Mouse (Mus musculus) embryonic facial prominence, embryonic 13.5 days (tissue): ENCODE measurements around the gene Mphosph9. TPM values are rescaled to one million over a fixed set of nuclear protein-coding genes. Genes with fewer than 3 reads are reported as not detected.
"Not testable (repeated sequence)": the region's sequence is repeated elsewhere in the genome, so short reads cannot be mapped to it uniquely, and the experiment has no call there.

ENCODE experiments used
- ATAC-seq: fragments of 200-750 bp; cut with Nextera tagmentation; 2 replicates; pipeline ENCODE4 v1.8.0; 2017; ENCODE audit warnings: low read depth; ENCODE audit not compliant: insufficient number of reproducible peaks, insufficient read depth, low FRiP score, low TSS enrichment
- H3K27ac ChIP-seq: fragments of 300-500 bp; sonication (generic); 2 replicates; pipeline ENCODE4 v1.5.1; 2015; ENCODE audit warnings: moderate library complexity, mild to moderate bottlenecking, inconsistent platforms
- H3K27me3 ChIP-seq: fragments of 300-500 bp; sonication (generic); 2 replicates; pipeline ENCODE4 v1.6.1; 2015; ENCODE audit warnings: mild to moderate bottlenecking, inconsistent platforms
- H3K36me3 ChIP-seq: fragments of 300-500 bp; sonication (generic); 2 replicates; pipeline ENCODE4 v1.6.1; 2015; ENCODE audit warnings: mild to moderate bottlenecking, inconsistent platforms
- H3K4me1 ChIP-seq: fragments of 300-500 bp; sonication (generic); 2 replicates; pipeline ENCODE4 v1.6.1; 2015; ENCODE audit warnings: inconsistent platforms
- H3K4me2 ChIP-seq: fragments of 300-500 bp; sonication (generic); 2 replicates; pipeline ENCODE4 v1.6.1; 2015; ENCODE audit warnings: moderate library complexity, mild to moderate bottlenecking, inconsistent platforms
- H3K4me3 ChIP-seq: fragments of 300-500 bp; sonication (generic); 2 replicates; pipeline ENCODE4 v1.5.1; 2015; ENCODE audit warnings: mild to moderate bottlenecking, inconsistent platforms
- H3K9ac ChIP-seq: fragments of 300-500 bp; sonication (generic); 2 replicates; pipeline ENCODE4 v1.6.1; 2015; ENCODE audit warnings: mild to moderate bottlenecking, inconsistent platforms
- H3K9me3 ChIP-seq: fragments of 300-500 bp; sonication (generic); 2 replicates; pipeline ENCODE4 v1.6.1; 2016; ENCODE audit warnings: inconsistent platforms
- WGBS: fragments of 180-500 bp; shearing (Covaris S2); methylation state at CpG from one replicate; pipeline ENCODE4 v1.1.7; 2015; ENCODE audit warnings: mixed read lengths; 5-methylcytosine and 5-hydroxymethylcytosine counted together
- polyA plus RNA-seq: library from polyadenylated mRNA; unstranded; fragments of >200 nt; fragmentation: Nextera tagmentation; extraction: Ambion mirVana; gene quantifications from 2 replicates; pipeline ENCODE4 v1.2.1, GENCODE M21; 2015

Gene Mphosph9
- polyA plus RNA-seq, 1 experiment from 2014 or later = 14.0 TPM

DNA sequence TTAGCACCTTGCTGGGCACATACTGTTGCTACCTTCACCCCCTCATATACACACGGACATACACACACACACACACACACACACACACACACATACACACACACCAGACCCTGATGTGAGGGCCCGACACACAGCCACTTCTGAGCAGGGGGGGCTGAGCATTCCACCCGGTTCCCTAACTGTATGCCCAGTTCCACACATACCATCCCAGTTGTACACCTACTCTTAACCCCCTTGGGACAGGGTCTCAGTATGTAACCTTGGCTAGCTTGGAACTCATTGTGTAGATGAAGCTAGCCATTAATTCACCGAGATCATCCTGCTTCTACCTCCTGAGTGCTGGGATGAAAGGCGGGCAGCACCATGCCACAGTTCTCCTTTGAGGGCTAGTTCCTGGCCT lies 107.2 kb downstream of the Mphosph9 start:
- Histone ChIP-seq H3K9ac (no peak overlapping the region), H3K4me1 (peaks cover 31% of the 10 kb centered on the region), H3K4me2 (no peak overlapping the region), H3K4me3 (no peak overlapping the region), H3K27ac (no peak overlapping the region), H3K9me3 (no peaks in the 10 kb centered on the region), H3K27me3 (no peaks in the 10 kb centered on the region), H3K36me3 (0 out of 2 replicates have a peak, but pooled peaks cover 5% of the 10 kb centered on the region)
- 94% methylated on average over 5 of the region's 5 CpGs for WGBS
- ATAC-seq = no peak

DNA sequence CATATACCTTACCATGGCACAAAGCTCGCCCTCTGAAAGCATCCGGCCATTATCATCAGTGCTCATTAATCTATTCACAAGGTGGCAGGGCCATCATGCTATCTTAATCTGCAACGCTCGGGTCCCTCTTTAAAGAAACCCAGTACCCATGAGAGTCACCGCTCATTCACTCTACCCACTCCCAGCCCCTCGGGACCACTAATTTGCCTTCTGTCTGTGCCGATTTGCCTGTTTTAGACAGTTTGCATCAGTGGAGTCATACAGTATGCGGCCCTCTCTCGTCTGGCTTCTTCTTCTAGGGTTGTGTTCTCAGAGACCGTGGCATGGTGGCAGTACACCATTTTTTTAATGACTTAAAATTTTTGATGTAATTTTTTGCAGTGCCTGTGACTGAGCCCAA lies 108.3 kb downstream of the Mphosph9 start:
- H3K4me2 ChIP-seq = no peak overlapping the region
- H3K4me1 ChIP-seq = peaks cover 31% of the 10 kb centered on the region
- no peak for ATAC-seq
- H3K9ac ChIP-seq = no peak overlapping the region
- H3K27ac ChIP-seq = no peak overlapping the region
- WGBS = 80% methylated on average over 10 of the region's 10 CpGs
- peaks cover 16% of the 10 kb centered on the region; the same call in 1 of the 2 replicates for H3K36me3 ChIP-seq
- H3K4me3 ChIP-seq = no peak overlapping the region
- H3K27me3 ChIP-seq = no peaks in the 10 kb centered on the region
- no peaks in the 10 kb centered on the region for H3K9me3 ChIP-seq

GRCm38 (mm10) chr5:124218986-124219385 lies 108.8 kb downstream of the Mphosph9 start:
- Histone ChIP-seq H3K9ac (no peak overlapping the region), H3K27me3 (no peaks in the 10 kb centered on the region), H3K4me2 (no peak overlapping the region), H3K4me3 (no peak overlapping the region), H3K4me1 (peaks cover 27% of the 10 kb centered on the region), H3K27ac (no peak overlapping the region), H3K36me3 (peaks cover 16% of the 10 kb centered on the region; the same call in 1 of the 2 replicates), H3K9me3 (no peaks in the 10 kb centered on the region)
- 83% methylated on average over 7 of the region's 7 CpGs for WGBS
- no peak for ATAC-seq

- no peaks in the 10 kb centered on the region for H3K9me3 ChIP-seq
- H3K27me3 ChIP-seq = no peaks in the 10 kb centered on the region
- H3K4me2 ChIP-seq = no peak overlapping the region
- H3K4me1 ChIP-seq = peaks cover 30% of the 10 kb centered on the region
- H3K36me3 ChIP-seq = peaks cover 16% of the 10 kb centered on the region; the same call in 1 of the 2 replicates
- no peak overlapping the region for H3K4me3 ChIP-seq
- no peak overlapping the region for H3K9ac ChIP-seq
- no peak overlapping the region for H3K27ac ChIP-seq
- no peak for ATAC-seq
- 61% methylated on average over 8 of the region's 8 CpGs for WGBS
Observed at GRCm38 (mm10) chr5:124217566-124218249, 110.1 kb downstream of the Mphosph9 start.

DNA sequence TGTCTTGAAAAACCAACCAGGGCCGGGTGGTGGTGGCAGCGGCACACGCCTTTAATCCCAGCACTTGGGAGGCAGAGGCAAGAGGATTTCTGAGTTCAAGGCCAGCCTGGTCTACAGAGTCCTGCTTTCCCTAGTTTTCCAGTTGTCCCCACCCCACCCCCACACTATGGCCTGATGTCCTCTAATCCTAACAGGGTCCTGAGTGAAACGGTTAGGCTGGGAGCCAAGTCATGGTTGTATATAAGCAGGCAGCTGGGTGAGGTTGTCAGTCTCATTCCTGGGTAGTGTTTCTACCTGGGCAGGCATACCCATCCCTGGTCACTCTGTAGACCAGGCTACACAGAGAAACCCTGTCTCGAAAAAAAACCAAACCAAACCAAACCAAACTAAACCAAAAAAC lies 110.7 kb downstream of the Mphosph9 start:
- H3K9me3 ChIP-seq, ATAC-seq, H3K4me3 ChIP-seq, H3K27ac ChIP-seq, H3K4me2 ChIP-seq, H3K9ac ChIP-seq, H3K27me3 ChIP-seq: not testable (repeated sequence)
- peaks cover 16% of the 10 kb centered on the region; the same call in 1 of the 2 replicates for H3K36me3 ChIP-seq
- H3K4me1 ChIP-seq = peaks cover 24% of the 10 kb centered on the region
- WGBS = 93% methylated on average over 5 of the region's 5 CpGs

DNA sequence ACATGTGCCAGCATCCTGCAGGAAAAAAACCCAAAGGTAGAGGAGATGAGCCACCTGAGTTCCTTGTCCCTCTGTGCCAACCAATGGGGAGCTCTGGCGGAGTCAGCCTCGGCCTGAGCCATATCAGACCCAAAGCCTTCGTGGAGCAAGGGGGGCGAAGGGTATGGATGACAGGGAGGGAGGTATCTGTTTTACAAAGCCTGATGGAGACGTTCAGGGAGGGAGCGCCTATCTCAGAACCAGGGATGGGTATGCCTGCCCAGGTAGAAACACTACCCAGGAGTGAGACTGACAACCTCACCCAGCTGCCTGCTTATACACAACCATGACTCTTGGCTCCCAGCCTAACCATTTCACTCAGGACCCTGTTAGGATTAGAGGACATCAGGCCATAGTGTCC lies 111.4 kb downstream of the Mphosph9 start:
- H3K4me2 ChIP-seq = no peak overlapping the region
- H3K9ac ChIP-seq = no peak overlapping the region
- 90% methylated on average over 6 of the region's 6 CpGs for WGBS
- H3K4me1 ChIP-seq = peaks cover 17% of the 10 kb centered on the region
- no peak for ATAC-seq
- no peaks in the 10 kb centered on the region for H3K9me3 ChIP-seq
- H3K4me3 ChIP-seq = no peak overlapping the region
- 0 out of 2 replicates have a peak overlapping the region, but pooled peaks have one; percentile 12 for H3K27ac ChIP-seq
- H3K27me3 ChIP-seq = no peaks in the 10 kb centered on the region
- H3K36me3 ChIP-seq = peaks cover 16% of the 10 kb centered on the region; the same call in 1 of the 2 replicates

- Histone ChIP-seq H3K4me1 (peaks cover 10% of the 10 kb centered on the region), H3K27me3 (no peaks in the 10 kb centered on the region), H3K4me2 (no peak overlapping the region), H3K9ac (no peak overlapping the region), H3K4me3 (no peak overlapping the region), H3K9me3 (no peaks in the 10 kb centered on the region), H3K27ac (no peak overlapping the region), H3K36me3 (peaks cover 16% of the 10 kb centered on the region; the same call in 1 of the 2 replicates)
- no peak for ATAC-seq
- WGBS = 84% methylated on average over 10 of the region's 10 CpGs
Observed at GRCm38 (mm10) chr5:124215647-124216046, 112.1 kb downstream of the Mphosph9 start.

- 89% methylated on average over 14 of the region's 14 CpGs for WGBS
- H3K27me3 ChIP-seq = no peaks in the 10 kb centered on the region
- H3K36me3 ChIP-seq = peaks cover 16% of the 10 kb centered on the region; the same call in 1 of the 2 replicates
- no peak overlapping the region for H3K9ac ChIP-seq
- H3K9me3 ChIP-seq = no peaks in the 10 kb centered on the region
- H3K27ac ChIP-seq = peak overlapping the region; percentile 48
- H3K4me1 ChIP-seq = peaks cover 14% of the 10 kb centered on the region; the same call in 1 of the 2 replicates
- no peak overlapping the region for H3K4me2 ChIP-seq
- ATAC-seq = no peak
- no peak overlapping the region for H3K4me3 ChIP-seq
Observed at GRCm38 (mm10) chr5:124214516-124215145, 113.1 kb downstream of the Mphosph9 start.

GRCm38 (mm10) chr5:124213588-124214469 lies 113.9 kb downstream of the Mphosph9 start:
- 82% methylated on average over 13 of the region's 13 CpGs for WGBS
- 0 out of 2 replicates have a peak overlapping the region, but pooled peaks have one; percentile 3 for H3K9ac ChIP-seq
- no peak for ATAC-seq
- H3K4me2 ChIP-seq = no peak overlapping the region
- peaks cover 15% of the 10 kb centered on the region; the same call in 1 of the 2 replicates for H3K4me1 ChIP-seq
- no peak overlapping the region for H3K4me3 ChIP-seq
- peaks cover 16% of the 10 kb centered on the region; the same call in 1 of the 2 replicates for H3K36me3 ChIP-seq
- peak overlapping the region; percentile 57; the same call in 1 of the 2 replicates for H3K27ac ChIP-seq
- no peaks in the 10 kb centered on the region for H3K9me3 ChIP-seq
- no peaks in the 10 kb centered on the region for H3K27me3 ChIP-seq

GRCm38 (mm10) chr5:124211669-124212068 lies 116.1 kb downstream of the Mphosph9 start:
- peaks cover 24% of the 10 kb centered on the region for H3K4me1 ChIP-seq
- ATAC-seq = no peak

GRCm38 (mm10) chr5:124211234-124211633 lies 116.5 kb downstream of the Mphosph9 start:
- Histone ChIP-seq H3K4me2 (no peak overlapping the region), H3K27me3 (no peaks in the 10 kb centered on the region), H3K27ac (no peak overlapping the region), H3K9me3 (no peaks in the 10 kb centered on the region), H3K9ac (no peak overlapping the region), H3K4me3 (no peak overlapping the region), H3K4me1 (peaks cover 28% of the 10 kb centered on the region), H3K36me3 (peaks cover 16% of the 10 kb centered on the region; the same call in 1 of the 2 replicates)
- WGBS = 86% methylated on average over 8 of the region's 8 CpGs
- ATAC-seq = no peak

More at GRCm38 (mm10) chr5:124211669-124212068, 116.1 kb downstream of the Mphosph9 start:
- no peak overlapping the region for H3K27ac ChIP-seq
- no peak overlapping the region for H3K4me2 ChIP-seq
- no peaks in the 10 kb centered on the region for H3K9me3 ChIP-seq
- no peak overlapping the region for H3K4me3 ChIP-seq
- no peak overlapping the region for H3K9ac ChIP-seq
- WGBS = 81% methylated on average over 2 of the region's 2 CpGs
- peaks cover 16% of the 10 kb centered on the region; the same call in 1 of the 2 replicates for H3K36me3 ChIP-seq
- no peaks in the 10 kb centered on the region for H3K27me3 ChIP-seq
